Mouse (Mus musculus): ENCODE results near the gene Kalrn. TPM values are rescaled to one million over a fixed set of nuclear protein-coding genes. Genes with fewer than 3 reads are reported as not detected.

The Kalrn gene
- total RNA-seq, 2 experiments from 2014 or later: 16.3 to 17.8 TPM

GRCm38 (mm10) chr16:34557891-34558290 is 15.4 kb downstream of the Kalrn start:
- no peak for DNase-seq

GRCm38 (mm10) chr16:34552731-34553130 is 20.6 kb downstream of the Kalrn start:
- DNase-seq: no peak

DNA sequence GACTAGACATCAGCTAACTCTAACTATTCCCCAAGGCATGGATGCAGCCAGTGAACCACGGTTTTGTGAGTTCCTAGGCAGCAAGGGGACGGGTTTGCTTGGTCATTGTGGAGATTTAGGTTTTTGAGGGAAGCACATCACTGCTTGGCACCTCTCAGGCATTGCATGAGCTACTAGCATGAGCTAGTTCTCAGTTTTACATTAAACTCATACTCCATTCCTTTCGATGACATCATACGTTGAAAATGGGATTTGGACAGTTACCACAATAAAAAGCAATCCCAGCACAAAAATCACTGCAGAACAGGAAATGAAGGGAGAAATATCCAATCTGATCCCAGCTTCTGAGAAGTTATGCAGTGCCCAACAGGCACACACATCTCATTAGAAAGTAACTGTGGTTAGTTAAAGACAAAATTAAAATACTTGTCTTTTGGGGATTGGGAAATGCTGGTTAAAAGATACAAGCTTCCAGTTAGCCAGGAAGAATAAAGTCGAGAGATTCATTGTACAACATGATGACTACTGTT is 23.8 kb downstream of the Kalrn start:
- no peak for DNase-seq

- no peak for DNase-seq
These were observed 26.4 kb downstream of the Kalrn start for GRCm38 (mm10) chr16:34546805-34547509.

DNA sequence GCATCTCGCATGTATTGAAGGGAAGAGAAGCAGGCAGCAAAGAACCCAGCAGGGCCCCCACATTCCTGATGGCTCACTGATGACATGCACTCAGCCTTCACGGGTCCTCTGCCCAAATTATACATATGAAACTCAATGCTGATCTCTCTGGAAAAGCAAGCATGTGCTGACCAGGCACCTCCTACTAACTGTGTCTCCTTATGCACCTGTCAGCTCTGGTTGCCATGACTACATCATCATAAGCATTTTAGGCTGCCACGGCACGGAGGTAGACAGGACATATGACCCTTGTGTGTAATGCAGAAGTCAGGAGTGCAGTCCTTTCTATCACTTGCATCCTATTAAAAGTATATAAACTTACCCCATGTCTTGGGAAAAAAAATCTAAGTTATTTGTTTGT is 29.6 kb downstream of the Kalrn start:
- DNase-seq: no peak

GRCm38 (mm10) chr16:34542341-34542740 is 31.0 kb downstream of the Kalrn start:
- DNase-seq: no peak

GRCm38 (mm10) chr16:34538679-34539185 is 34.6 kb downstream of the Kalrn start:
- DNase-seq: no peak

DNA sequence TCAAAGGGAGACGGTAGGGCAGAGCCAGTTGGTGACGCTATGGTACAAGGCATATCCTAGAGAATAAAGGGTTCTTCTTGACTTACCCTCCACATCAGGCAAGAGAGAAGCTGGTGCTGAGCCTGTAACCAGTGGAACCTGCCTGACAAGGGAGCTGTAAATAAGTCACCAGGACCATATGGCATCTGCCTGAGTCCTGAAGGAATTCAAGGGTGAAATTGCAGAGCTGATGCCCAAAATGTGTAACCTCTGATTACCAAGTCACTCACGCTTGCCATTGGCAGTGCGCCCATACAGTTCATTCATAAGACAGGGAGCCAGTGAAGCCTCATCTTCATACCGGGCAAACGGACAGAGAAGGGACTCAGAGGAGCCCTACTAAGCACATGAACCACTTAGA is 37.0 kb downstream of the Kalrn start:
- peak; percentile 37 for DNase-seq

DNA sequence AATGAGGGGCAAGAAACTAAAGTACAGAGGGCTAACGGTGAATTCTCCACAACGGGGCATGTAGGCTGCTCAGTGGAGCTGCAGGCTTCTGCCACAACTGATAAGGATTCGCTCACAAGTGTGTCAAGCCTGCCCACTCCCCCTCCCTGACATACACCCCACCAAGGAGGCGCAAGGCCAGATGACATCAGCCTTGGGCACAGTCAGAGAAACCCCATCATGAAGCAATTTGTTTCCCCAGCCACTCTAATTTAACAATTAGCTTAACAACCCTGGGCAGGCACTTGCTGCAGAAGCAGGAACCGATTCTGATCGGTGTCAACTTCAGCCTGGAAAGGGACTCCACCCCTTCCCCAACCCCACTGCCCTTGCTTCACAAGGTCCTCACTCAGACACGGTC is 38.2 kb downstream of the Kalrn start:
- DNase-seq: peak; percentile 55

GRCm38 (mm10) chr16:34531506-34531905 is 41.8 kb downstream of the Kalrn start:
- peak; percentile 70 for DNase-seq

DNA sequence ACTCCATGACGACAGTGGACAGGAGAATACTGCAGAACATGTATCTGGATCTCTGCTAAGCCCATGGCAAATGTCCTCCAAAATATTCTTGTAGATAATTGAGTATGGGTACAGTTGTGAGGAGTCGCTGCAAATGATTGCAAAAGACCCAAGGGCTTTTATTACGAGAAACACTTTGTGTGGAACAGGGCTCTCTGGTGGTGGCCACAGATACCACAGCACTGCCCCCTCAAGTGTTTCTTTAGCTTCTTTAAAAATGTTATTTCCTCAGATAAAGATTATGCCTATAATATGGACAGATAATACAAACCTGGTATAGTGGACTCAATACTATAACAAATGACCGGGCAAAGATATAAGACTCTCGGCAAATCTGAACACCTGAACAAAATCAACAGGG is 43.3 kb downstream of the Kalrn start:
- DNase-seq: no peak

DNA sequence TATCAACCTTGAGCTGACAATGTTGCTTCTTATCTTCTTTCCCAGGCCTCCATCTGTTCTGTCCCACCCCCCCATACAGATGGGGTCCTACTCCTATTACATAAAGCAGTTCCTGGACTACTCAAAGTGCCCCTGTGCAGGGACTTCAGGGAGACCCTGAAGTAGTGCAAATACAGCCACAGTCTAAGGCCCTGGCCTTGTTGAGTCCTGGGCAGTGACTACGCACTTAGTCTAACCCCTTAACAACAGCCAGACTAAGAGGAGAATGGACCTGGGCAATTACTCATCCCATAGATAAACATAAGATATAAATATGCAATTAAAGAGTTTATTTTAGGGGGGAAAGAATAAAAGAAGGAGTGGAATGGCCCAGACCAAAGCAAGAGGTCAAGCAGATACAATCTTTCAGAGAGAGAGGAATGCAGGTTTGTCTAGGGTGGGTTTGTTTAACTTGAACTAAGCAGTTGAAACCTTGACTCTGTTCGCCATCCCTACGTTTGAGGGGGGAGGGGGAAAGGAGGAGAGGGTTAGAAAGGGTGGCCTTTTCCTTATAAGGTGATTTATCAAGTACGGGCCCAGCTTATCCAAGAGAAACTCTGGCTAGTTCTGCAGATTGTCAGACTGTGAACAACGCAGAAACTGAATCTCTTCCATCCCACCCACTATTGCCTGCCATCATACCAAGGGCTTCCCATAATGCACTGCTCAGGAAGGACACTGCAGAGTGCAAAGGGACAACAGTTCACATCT is 44.9 kb downstream of the Kalrn start:
- no peak for DNase-seq

DNA sequence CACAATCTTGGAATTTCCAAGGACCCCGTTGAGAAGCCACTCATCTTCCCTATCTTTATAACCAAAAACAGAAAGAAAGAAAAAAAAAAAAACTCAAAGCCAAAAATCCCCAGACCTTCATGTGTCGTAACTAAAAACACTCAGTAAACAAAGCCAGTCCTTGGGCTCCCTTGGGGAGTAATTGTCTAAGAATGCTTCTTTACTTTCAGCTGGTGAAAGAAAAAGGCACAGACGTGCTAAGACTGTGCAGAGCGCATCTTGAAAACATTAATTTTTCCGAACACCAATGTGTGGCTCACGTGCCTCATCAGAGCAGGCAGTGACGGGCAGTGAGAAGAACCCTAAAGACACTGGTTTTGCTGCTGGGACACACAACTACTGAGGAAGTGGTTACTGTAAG is 47.0 kb downstream of the Kalrn start:
- no peak for DNase-seq

DNA sequence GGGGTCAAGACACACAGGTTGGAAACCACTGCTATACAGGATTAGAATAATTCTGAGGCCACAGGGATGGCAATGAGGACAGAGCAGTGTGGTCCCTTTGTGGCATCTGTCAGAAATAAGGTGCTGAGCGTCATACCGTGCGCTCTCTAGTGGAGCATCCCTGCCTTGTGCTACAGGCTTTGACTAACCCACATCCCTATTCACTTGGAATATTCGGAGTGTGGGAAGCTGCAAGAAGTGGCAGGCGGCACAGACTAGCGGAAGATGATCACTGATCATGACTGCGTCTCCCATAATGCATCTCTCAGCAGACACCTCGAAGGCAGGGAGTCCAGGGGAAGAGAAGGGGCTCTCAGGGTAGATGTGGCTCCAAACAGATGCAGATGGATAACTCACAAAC is 47.5 kb downstream of the Kalrn start:
- DNase-seq: no peak

DNA sequence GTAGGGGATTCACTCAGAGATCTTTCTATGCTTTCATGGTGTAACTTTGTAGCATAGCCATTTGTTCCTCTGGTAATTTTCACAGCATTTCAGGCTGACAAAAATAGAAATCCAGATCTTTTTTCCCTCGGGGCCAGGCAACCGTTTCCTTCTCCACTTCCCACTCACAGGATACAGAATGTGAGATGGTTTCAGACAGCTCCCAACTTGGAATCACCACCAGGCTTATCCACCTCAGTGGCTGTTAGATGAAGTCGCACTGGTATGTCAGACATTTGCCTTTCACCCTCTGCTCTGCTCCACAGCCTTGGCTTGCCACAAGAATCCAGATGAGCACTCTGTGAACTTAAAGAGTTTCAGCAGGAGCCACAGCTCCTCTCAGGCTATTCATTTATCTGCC is 48.1 kb downstream of the Kalrn start:
- no peak for DNase-seq

GRCm38 (mm10) chr16:34521061-34521460 is 52.3 kb downstream of the Kalrn start:
- DNase-seq: no peak

GRCm38 (mm10) chr16:34516891-34517398 is 56.4 kb downstream of the Kalrn start:
- DNase-seq: no peak

GRCm38 (mm10) chr16:34515485-34515884 is 57.8 kb downstream of the Kalrn start:
- DNase-seq: no peak

DNA sequence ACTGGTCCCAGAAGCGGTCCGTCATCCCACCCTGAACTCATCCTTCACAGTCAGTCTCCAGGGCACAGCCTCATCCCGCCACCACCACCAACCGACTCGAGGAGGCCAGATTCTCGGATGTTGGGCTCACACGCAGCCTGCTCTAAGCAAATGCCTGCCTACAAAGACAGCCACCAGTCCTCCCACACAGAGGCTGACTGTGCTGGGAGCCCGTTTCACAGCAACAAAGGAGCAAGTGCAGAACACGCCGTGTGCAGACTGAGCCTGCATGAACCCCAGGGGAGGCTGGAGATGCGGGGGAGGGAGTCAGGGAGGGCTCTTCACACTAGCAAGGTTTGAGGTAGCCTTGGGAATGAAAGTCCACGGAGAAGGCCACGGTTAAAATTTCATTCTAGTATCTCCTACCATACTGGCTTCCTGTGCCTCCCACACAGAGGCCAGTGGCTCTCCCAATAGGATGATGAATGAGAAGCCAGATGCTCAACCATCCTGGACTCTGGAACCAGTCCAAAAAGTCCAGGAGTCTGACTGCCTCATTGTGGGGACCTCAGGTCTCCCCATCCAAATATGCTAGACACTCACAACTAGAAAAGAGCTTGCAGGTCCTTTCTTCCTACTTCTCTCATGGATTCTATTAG is 59.3 kb downstream of the Kalrn start:
- no peak for DNase-seq

DNA sequence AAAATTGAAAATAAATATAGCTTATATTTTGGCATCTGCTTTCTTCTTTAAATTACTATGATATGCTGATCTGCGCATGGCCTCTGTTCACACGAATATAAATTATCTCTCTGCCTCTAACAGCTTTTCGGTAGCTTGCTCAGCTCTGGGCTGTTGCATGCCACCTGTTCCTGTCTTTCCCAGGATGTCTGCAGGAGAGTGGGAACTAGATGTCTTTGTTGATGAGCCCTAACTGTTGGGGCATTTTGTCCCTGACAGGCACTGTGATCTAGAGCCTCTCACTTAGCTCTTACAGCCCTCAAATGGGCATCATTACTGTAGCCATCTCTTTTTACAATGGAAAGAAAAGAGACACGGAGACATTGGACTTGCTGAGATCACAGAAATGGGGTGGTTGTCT is 61.0 kb downstream of the Kalrn start:
- DNase-seq: no peak

GRCm38 (mm10) chr16:34508125-34508524 is 65.2 kb downstream of the Kalrn start:
- no peak for DNase-seq

GRCm38 (mm10) chr16:34506048-34506447 is 67.3 kb downstream of the Kalrn start:
- no peak for DNase-seq

DNA sequence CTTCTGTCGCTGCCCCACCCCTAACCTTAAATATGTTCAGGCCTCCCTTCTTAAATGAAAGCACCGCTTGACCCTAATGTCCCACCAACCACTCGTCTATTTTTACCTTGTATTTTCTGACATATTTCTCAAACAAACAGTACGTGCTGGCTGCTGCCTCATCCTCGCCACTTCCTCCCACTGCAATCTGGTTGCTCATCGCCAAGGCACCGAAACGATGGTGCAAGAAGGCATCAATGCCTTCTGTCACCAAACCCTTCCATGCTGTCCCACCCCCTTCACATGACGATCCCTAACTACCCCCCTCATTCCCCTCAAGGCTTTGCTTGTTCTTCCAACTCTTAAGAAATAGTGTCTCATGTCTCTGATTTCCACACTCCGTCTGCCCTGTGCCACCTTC is 69.1 kb downstream of the Kalrn start:
- no peak for DNase-seq

All from adrenal gland, postnatal 10 days (tissue).